Mouse (Mus musculus): Measurements from ENCODE around the gene Npw. TPM values are rescaled to one million over a fixed set of nuclear protein-coding genes. Genes with fewer than 3 reads are reported as not detected.

The Npw gene
- 1.1 and 4.6 TPM in 2 replicates for polyA plus RNA-seq (2012; ENCODE audit: low replicate concordance)

GRCm38 (mm10) chr17:24658017-24658758, at the start of gene Npw:
Npw (minus strand) TSS chr17:24658457.

DNA sequence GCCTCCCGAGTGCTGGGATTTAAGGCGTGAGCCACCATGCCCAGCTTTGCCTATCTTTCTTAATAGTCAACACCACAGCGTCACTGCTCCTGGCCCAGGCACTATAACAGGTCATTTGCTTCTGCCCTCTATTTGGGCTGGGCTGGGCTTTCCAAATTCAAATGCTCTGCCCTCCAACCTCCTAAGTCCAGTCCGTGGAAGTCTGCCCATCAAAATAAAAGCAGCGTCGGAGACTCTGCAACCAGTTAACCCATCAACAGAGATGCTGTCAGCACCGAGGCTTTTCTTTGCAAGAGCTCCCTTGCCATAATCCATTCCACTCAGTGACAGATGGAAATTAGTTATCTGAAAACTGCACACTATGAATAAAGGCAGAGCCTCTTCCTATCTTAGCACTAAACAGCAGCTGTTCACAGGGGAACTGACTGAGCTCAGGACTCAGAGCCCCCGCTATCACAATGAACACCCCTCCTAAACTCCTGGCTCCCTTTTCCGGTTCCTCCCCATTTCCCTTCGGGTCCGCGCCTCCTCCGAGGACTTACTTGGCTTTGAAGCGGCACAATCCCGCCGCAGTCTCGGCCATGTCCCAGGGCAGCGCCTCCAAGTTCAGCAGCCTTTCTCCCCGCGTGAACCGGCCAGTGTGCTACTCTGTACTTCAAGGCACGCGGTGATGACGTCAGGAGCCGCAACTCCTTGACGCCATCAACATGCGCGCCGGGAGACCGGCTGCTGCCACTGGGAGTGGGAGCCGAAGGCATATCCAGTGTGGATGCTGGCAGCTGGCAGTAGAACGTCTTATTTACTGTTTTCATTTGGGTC, 48.9 kb upstream of the Npw start, which contains the start of gene Tbl3:
Gene Tbl3, minus strand, starts transcription at position 679 of the 819 bp plus-strand sequence.

GRCm38 (mm10) chr17:24696011-24696697, 37.9 kb upstream of the Npw start, which contains the start of the genes Gfer and Noxo1:
Gfer (minus strand) TSS chr17:24696156.
Noxo1 (plus strand) TSS chr17:24696234.

DNA sequence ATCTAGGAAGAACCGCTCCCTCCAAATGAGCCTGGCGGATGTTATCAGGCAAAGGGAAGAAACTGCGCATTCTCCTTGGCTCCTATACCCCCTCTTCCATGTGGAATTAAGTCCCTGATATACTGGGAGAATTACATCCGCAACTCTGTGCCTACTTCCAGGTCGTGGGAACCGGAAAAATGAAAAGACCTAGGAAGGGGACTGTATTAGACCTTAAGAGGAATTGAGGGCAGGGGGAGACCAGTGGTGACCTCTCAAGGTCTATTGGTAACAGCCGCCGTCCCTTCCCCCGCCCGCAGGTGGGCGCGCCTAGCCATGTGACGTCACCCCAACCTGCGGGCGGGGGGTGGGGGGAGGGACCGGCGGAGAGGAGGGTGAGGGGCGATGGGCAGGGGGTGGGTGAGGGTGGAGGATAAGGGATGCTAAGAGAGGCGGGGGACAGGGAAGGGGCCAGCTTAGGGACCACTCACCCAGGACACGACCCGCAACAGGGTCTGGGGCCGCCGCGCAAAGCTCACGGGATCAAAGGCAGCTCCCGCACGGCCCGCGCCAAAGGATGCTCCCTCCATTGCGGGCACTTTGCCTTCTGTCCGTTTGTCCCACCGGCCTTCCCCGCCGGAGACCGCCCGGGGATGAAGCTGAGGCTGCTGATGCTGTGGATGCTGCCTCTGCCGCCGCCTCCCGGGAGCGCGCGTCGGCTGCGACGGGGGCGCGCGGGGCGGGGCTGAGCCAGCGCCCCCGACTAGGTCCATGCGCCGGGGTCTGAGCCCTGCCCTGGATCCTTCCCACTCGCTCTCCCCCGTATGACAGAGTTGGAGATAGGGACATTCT, 31.2 kb upstream of the Npw start, which contains the start of gene Syngr3:
Gene Syngr3, minus strand, starts transcription at position 705 of the 831 bp plus-strand sequence.

GRCm38 (mm10) chr17:24669545-24670245, 11.4 kb upstream of the Npw start, which contains the start of gene Zfp598:
Zfp598 (plus strand) TSS chr17:24669687.

GRCm38 (mm10) chr17:24650070-24650616, 8.1 kb downstream of the Npw start, which contains the start of gene Slc9a3r2:
Slc9a3r2 (minus strand) TSS chr17:24650327.

GRCm38 (mm10) chr17:24632167-24632812, 26.0 kb downstream of the Npw start, which contains the start of the genes Tsc2 and Nthl1:
Tsc2 (minus strand) TSS chr17:24632630.
Nthl1 (plus strand) TSS chr17:24632680.

Other genes starting within 250 kb of the Npw start
- gene Rnps1, start 243.9 kb downstream of the Npw start, polyA plus RNA-seq (2012; ENCODE audit: low replicate concordance): 278 and 467 TPM in 2 replicates
- 47.6 and 50.3 TPM in 2 replicates for gene Eci1, start 231.8 kb downstream of the Npw start, polyA plus RNA-seq (2012; ENCODE audit: low replicate concordance)
- gene Dnase1l2, start 215.4 kb downstream of the Npw start, polyA plus RNA-seq (2012; ENCODE audit: low replicate concordance): 0.41 TPM in 1 of 2 replicates, not detected in the other
- gene E4f1, start 188.1 kb downstream of the Npw start, polyA plus RNA-seq (2012; ENCODE audit: low replicate concordance): 21.8 and 23.0 TPM in 2 replicates
- gene Pgp, start 188.1 kb downstream of the Npw start, polyA plus RNA-seq (2012; ENCODE audit: low replicate concordance): 86.0 and 114 TPM in 2 replicates
- gene Bricd5, start 184.6 kb downstream of the Npw start, polyA plus RNA-seq (2012; ENCODE audit: low replicate concordance): 0.56 and 0.61 TPM in 2 replicates
- gene Mlst8, start 179.4 kb downstream of the Npw start, polyA plus RNA-seq (2012; ENCODE audit: low replicate concordance): 6.4 and 15.9 TPM in 2 replicates
- gene Caskin1, start 169.9 kb downstream of the Npw start, polyA plus RNA-seq (2012; ENCODE audit: low replicate concordance): 0.03 TPM in 1 of 2 replicates, not detected in the other
- gene Traf7, start 130.5 kb downstream of the Npw start, polyA plus RNA-seq (2012; ENCODE audit: low replicate concordance): 121 and 190 TPM in 2 replicates
- gene Rab26, start 124.2 kb downstream of the Npw start, polyA plus RNA-seq (2012; ENCODE audit: low replicate concordance): 0.14 and 1.1 TPM in 2 replicates
- 8.9 and 14.3 TPM in 2 replicates for gene Pkd1, start 108.6 kb downstream of the Npw start, polyA plus RNA-seq (2012; ENCODE audit: low replicate concordance)
- 37.0 and 60.0 TPM in 2 replicates for gene Tsc2, start 25.8 kb downstream of the Npw start, polyA plus RNA-seq (2012; ENCODE audit: low replicate concordance)
- 4.3 and 4.4 TPM in 2 replicates for gene Nthl1, start 25.8 kb downstream of the Npw start, polyA plus RNA-seq (2012; ENCODE audit: low replicate concordance)
- gene Slc9a3r2, start 8.1 kb downstream of the Npw start, polyA plus RNA-seq (2012; ENCODE audit: low replicate concordance): 2.0 and 5.8 TPM in 2 replicates
- 144 and 147 TPM in 2 replicates for gene Zfp598, start 11.2 kb upstream of the Npw start, polyA plus RNA-seq (2012; ENCODE audit: low replicate concordance)
- 0.56 and 0.62 TPM in 2 replicates for gene Syngr3, start 31.5 kb upstream of the Npw start, polyA plus RNA-seq (2012; ENCODE audit: low replicate concordance)
- 134 TPM in 2 replicates for gene Gfer, start 37.7 kb upstream of the Npw start, polyA plus RNA-seq (2012; ENCODE audit: low replicate concordance)
- 0.69 and 1.8 TPM in 2 replicates for gene Noxo1, start 37.8 kb upstream of the Npw start, polyA plus RNA-seq (2012; ENCODE audit: low replicate concordance)
- 20.7 and 32.9 TPM in 2 replicates for gene Tbl3, start 49.2 kb upstream of the Npw start, polyA plus RNA-seq (2012; ENCODE audit: low replicate concordance)
- 0.42 and 0.46 TPM in 2 replicates for gene Rnf151, start 59.6 kb upstream of the Npw start, polyA plus RNA-seq (2012; ENCODE audit: low replicate concordance)
- gene Rps2, start 59.7 kb upstream of the Npw start, polyA plus RNA-seq (2012; ENCODE audit: low replicate concordance): 69.0 and 456 TPM in 2 replicates
- gene Ndufb10, start 66.0 kb upstream of the Npw start, polyA plus RNA-seq (2012; ENCODE audit: low replicate concordance): 350 and 503 TPM in 2 replicates
- gene Rpl3l, start 69.4 kb upstream of the Npw start, polyA plus RNA-seq (2012; ENCODE audit: low replicate concordance): not detected in 2 replicates
- 9.9 and 15.7 TPM in 2 replicates for gene Msrb1, start 78.2 kb upstream of the Npw start, polyA plus RNA-seq (2012; ENCODE audit: low replicate concordance)
- not detected in 2 replicates for gene Hs3st6, start 94.5 kb upstream of the Npw start, polyA plus RNA-seq (2012; ENCODE audit: low replicate concordance)
- gene Meiob, start 145.8 kb upstream of the Npw start, polyA plus RNA-seq (2012; ENCODE audit: low replicate concordance): not detected in 2 replicates
- gene Hagh, start 181.7 kb upstream of the Npw start, polyA plus RNA-seq (2012; ENCODE audit: low replicate concordance): 39.1 and 51.7 TPM in 2 replicates
- 6.2 and 6.5 TPM in 2 replicates for gene Fahd1, start 191.9 kb upstream of the Npw start, polyA plus RNA-seq (2012; ENCODE audit: low replicate concordance)
- 0.14 TPM in 1 of 2 replicates, not detected in the other for gene Igfals, start 207.5 kb upstream of the Npw start, polyA plus RNA-seq (2012; ENCODE audit: low replicate concordance)
- 10.5 and 114 TPM in 2 replicates for gene Nubp2, start 227.9 kb upstream of the Npw start, polyA plus RNA-seq (2012; ENCODE audit: low replicate concordance)
- 21.6 and 45.5 TPM in 2 replicates for gene Spsb3, start 228.2 kb upstream of the Npw start, polyA plus RNA-seq (2012; ENCODE audit: low replicate concordance)
- 31.8 and 37.9 TPM in 2 replicates for gene Eme2, start 236.6 kb upstream of the Npw start, polyA plus RNA-seq (2012; ENCODE audit: low replicate concordance)
- 81.1 and 115 TPM in 2 replicates for gene Mrps34, start 236.7 kb upstream of the Npw start, polyA plus RNA-seq (2012; ENCODE audit: low replicate concordance)
- gene Nme3, start 238.0 kb upstream of the Npw start, polyA plus RNA-seq (2012; ENCODE audit: low replicate concordance): 16.0 and 19.6 TPM in 2 replicates